Mouse (Mus musculus): Measurements from ENCODE around the gene E2f7. TPM values are rescaled to one million over a fixed set of nuclear protein-coding genes. Genes with fewer than 3 reads are reported as not detected.

The E2f7 gene
- polyA plus RNA-seq, 1 experiment, result 0.11 TPM

Other genes starting within 250 kb of the E2f7 start
- 370 and 450 TPM in 2 replicates for gene Csrp2, start 174.3 kb downstream of the E2f7 start, polyA plus RNA-seq (2012; rRNA removed)

All from urinary bladder, adult 2 months (tissue).